Mouse (Mus musculus) stomach, embryonic 15.5 days (tissue): ENCODE data around the gene E130218I03Rik. TPM values are rescaled to one million over a fixed set of nuclear protein-coding genes. Genes with fewer than 3 reads are reported as not detected.
A peak's percentile ranks its signal among the peaks of the same experiment; 100 is the strongest.

Experiments used
- ATAC-seq: fragments of 200-750 bp; cut with Nextera tagmentation; 2 replicates; pipeline ENCODE4 v1.8.0; 2017; ENCODE audit warnings: low read depth, moderate number of reproducible peaks, moderate TSS enrichment; ENCODE audit not compliant: insufficient read depth, low FRiP score
- H3K27ac ChIP-seq: fragments of 300-500 bp; sonication (generic); 2 replicates; pipeline ENCODE4 v1.5.1; 2015; ENCODE audit warnings: mild to moderate bottlenecking, inconsistent platforms
- H3K27me3 ChIP-seq: fragments of 300-500 bp; sonication (generic); replicated peaks from 2 replicates; pipeline ENCODE4 v1.6.1; 2015; ENCODE audit warnings: inconsistent platforms
- H3K36me3 ChIP-seq: fragments of 300-500 bp; sonication (generic); 2 replicates; pipeline ENCODE4 v1.6.1; 2015; ENCODE audit warnings: inconsistent platforms
- H3K4me1 ChIP-seq: fragments of 300-500 bp; sonication (generic); 2 replicates; pipeline ENCODE4 v1.6.1; 2015; ENCODE audit warnings: inconsistent platforms
- H3K4me2 ChIP-seq: fragments of 300-500 bp; sonication (generic); 2 replicates; pipeline ENCODE4 v1.6.1; 2015; ENCODE audit warnings: mild to moderate bottlenecking, inconsistent platforms
- H3K4me3 ChIP-seq: fragments of 300-500 bp; sonication (generic); replicated peaks from 2 replicates; pipeline ENCODE4 v1.5.1; 2015; ENCODE audit warnings: inconsistent platforms
- H3K9ac ChIP-seq: fragments of 300-500 bp; sonication (generic); 2 replicates; pipeline ENCODE4 v1.6.1; 2015; ENCODE audit warnings: inconsistent platforms
- H3K9me3 ChIP-seq: fragments of 300-500 bp; sonication (generic); 2 replicates; pipeline ENCODE4 v1.6.1; 2016; ENCODE audit warnings: inconsistent platforms
- WGBS: fragments of 180-500 bp; shearing (Covaris S2); methylation state at CpG from one replicate; pipeline ENCODE4 v1.1.7; 2015; 5-methylcytosine and 5-hydroxymethylcytosine counted together
- polyA plus RNA-seq: library from polyadenylated mRNA; unstranded; fragments of >200 nt; fragmentation: Nextera tagmentation; extraction: Ambion mirVana; gene quantifications from 2 replicates; pipeline ENCODE4 v1.2.1, GENCODE M21; 2015

The E130218I03Rik gene
- polyA plus RNA-seq, 1 experiment from 2014 or later = 0.28 TPM

- 5% methylated on average over 10 of the region's 10 CpGs for WGBS
- ATAC-seq = no peak
- Histone ChIP-seq H3K9me3 (no peaks in the 10 kb centered on the region), H3K36me3 (no peaks in the 10 kb centered on the region), H3K4me3 (peak overlapping the region; percentile 37), H3K9ac (no peak overlapping the region), H3K27ac (no peak overlapping the region), H3K27me3 (0 out of 2 replicates have a peak, but pooled peaks cover 2% of the 10 kb centered on the region), H3K4me2 (peak overlapping the region; percentile 49), H3K4me1 (peaks cover 8% of the 10 kb centered on the region; the same call in 1 of the 2 replicates)
Observed at GRCm38 (mm10) chr4:134238686-134239085, 4.8 kb upstream of the E130218I03Rik start.

- WGBS = under 1% methylated on average over 58 of the region's 60 CpGs
- no peaks in the 10 kb centered on the region for H3K36me3 ChIP-seq
- peak; percentile 79; the same call in 1 of the 2 replicates for ATAC-seq
- peak within 1 kb of the TSS; percentile 93 for H3K4me2 ChIP-seq
- peak within 1 kb of the TSS; percentile 77 for H3K9ac ChIP-seq
- peak within 1 kb of the TSS; percentile 87 for H3K4me3 ChIP-seq
- H3K9me3 ChIP-seq = no peaks in the 10 kb centered on the region
- H3K27me3 ChIP-seq = peaks cover 22% of the 10 kb centered on the region
- no peak within 1 kb of the TSS for H3K27ac ChIP-seq
- H3K4me1 ChIP-seq = peaks cover 23% of the 10 kb centered on the region
Observed at GRCm38 (mm10) chr4:134245148-134245843, 1.8 kb downstream of the E130218I03Rik start, which contains the start of gene Zfp593. TSS of gene Zfp593 (minus strand) at chr4:134245592.

- ATAC-seq = no peak
- peaks cover 32% of the 10 kb centered on the region for H3K4me1 ChIP-seq
Observed at GRCm38 (mm10) chr4:134246256-134246655, 2.8 kb downstream of the E130218I03Rik start.

GRCm38 (mm10) chr4:134246719-134247258, 3.3 kb downstream of the E130218I03Rik start, which contains the start of gene Gm30191:
TSS of gene Gm30191 (plus strand) at chr4:134246935.
- H3K27me3 ChIP-seq = peaks cover 37% of the 10 kb centered on the region

More at GRCm38 (mm10) chr4:134246256-134246655, 2.8 kb downstream of the E130218I03Rik start:
- Histone ChIP-seq H3K36me3 (no peaks in the 10 kb centered on the region), H3K27me3 (peaks cover 31% of the 10 kb centered on the region), H3K4me3 (no peak overlapping the region), H3K9me3 (no peaks in the 10 kb centered on the region), H3K27ac (no peak overlapping the region), H3K9ac (no peak overlapping the region), H3K4me2 (no peak overlapping the region)
- 48% methylated on average over 4 of the region's 4 CpGs for WGBS

GRCm38 (mm10) chr4:134249651-134250050, 6.2 kb downstream of the E130218I03Rik start:
- Histone ChIP-seq H3K36me3 (no peaks in the 10 kb centered on the region), H3K4me1 (peaks cover 46% of the 10 kb centered on the region), H3K9me3 (no peaks in the 10 kb centered on the region), H3K27ac (no peak overlapping the region), H3K4me3 (peak overlapping the region; percentile 42), H3K27me3 (peaks cover 55% of the 10 kb centered on the region), H3K9ac (0 out of 2 replicates have a peak overlapping the region, but pooled peaks have one; percentile 29), H3K4me2 (peak overlapping the region; percentile 96)
- 2% methylated on average over 30 of the region's 30 CpGs for WGBS
- ATAC-seq = peak; percentile 20; the same call in 1 of the 2 replicates

More at GRCm38 (mm10) chr4:134246719-134247258, 3.3 kb downstream of the E130218I03Rik start, which contains the start of gene Gm30191:
- peaks cover 37% of the 10 kb centered on the region for H3K4me1 ChIP-seq
- 70% methylated on average over 7 of the region's 7 CpGs for WGBS
- peak within 1 kb of the TSS; percentile 93 for H3K4me2 ChIP-seq
- no peak within 1 kb of the TSS for H3K9ac ChIP-seq
- ATAC-seq = no peak
- no peaks in the 10 kb centered on the region for H3K9me3 ChIP-seq
- no peak within 1 kb of the TSS for H3K27ac ChIP-seq
- H3K36me3 ChIP-seq = no peaks in the 10 kb centered on the region
- H3K4me3 ChIP-seq = no peak within 1 kb of the TSS; the same call in 1 of the 2 replicates

- peak overlapping the region; percentile 42 for H3K4me3 ChIP-seq
- WGBS = 20% methylated on average over 27 of the region's 27 CpGs
- H3K36me3 ChIP-seq = no peaks in the 10 kb centered on the region
- H3K27ac ChIP-seq = no peak overlapping the region
- H3K27me3 ChIP-seq = peaks cover 55% of the 10 kb centered on the region
- peaks cover 42% of the 10 kb centered on the region for H3K4me1 ChIP-seq
- peak overlapping the region; percentile 96 for H3K4me2 ChIP-seq
- ATAC-seq = no peak
- peak overlapping the region; percentile 40; the same call in 1 of the 2 replicates for H3K9ac ChIP-seq
- H3K9me3 ChIP-seq = no peaks in the 10 kb centered on the region
Observed at GRCm38 (mm10) chr4:134250116-134250929, 6.9 kb downstream of the E130218I03Rik start.

- H3K4me2 ChIP-seq = peak overlapping the region; percentile 96
- no peak overlapping the region for H3K27ac ChIP-seq
- peaks cover 42% of the 10 kb centered on the region for H3K4me1 ChIP-seq
- H3K9me3 ChIP-seq = no peaks in the 10 kb centered on the region
- peak overlapping the region; percentile 40; the same call in 1 of the 2 replicates for H3K9ac ChIP-seq
- peak overlapping the region; percentile 47 for H3K4me3 ChIP-seq
- WGBS = 25% methylated on average over 10 of the region's 10 CpGs
- no peaks in the 10 kb centered on the region for H3K36me3 ChIP-seq
- H3K27me3 ChIP-seq = peaks cover 55% of the 10 kb centered on the region
- no peak for ATAC-seq
Observed at GRCm38 (mm10) chr4:134250930-134251240, 7.4 kb downstream of the E130218I03Rik start.

- Histone ChIP-seq H3K9me3 (no peaks in the 10 kb centered on the region), H3K27ac (no peak overlapping the region), H3K27me3 (peaks cover 55% of the 10 kb centered on the region), H3K9ac (peak overlapping the region; percentile 40; the same call in 1 of the 2 replicates), H3K36me3 (no peaks in the 10 kb centered on the region), H3K4me2 (peak overlapping the region; percentile 96), H3K4me3 (peak overlapping the region; percentile 47), H3K4me1 (peaks cover 46% of the 10 kb centered on the region)
- 2% methylated on average over 91 of the region's 91 CpGs for WGBS
- ATAC-seq = no peak
Observed at GRCm38 (mm10) chr4:134251241-134252130, 8.0 kb downstream of the E130218I03Rik start.

GRCm38 (mm10) chr4:134252131-134252910, 8.9 kb downstream of the E130218I03Rik start:
- ATAC-seq = no peak
- Histone ChIP-seq H3K36me3 (no peaks in the 10 kb centered on the region), H3K4me3 (peak overlapping the region; percentile 47), H3K9me3 (no peaks in the 10 kb centered on the region), H3K27me3 (peaks cover 49% of the 10 kb centered on the region), H3K4me2 (peak overlapping the region; percentile 96), H3K27ac (no peak overlapping the region), H3K4me1 (peaks cover 51% of the 10 kb centered on the region), H3K9ac (no peak overlapping the region)
- 20% methylated on average over 22 of the region's 22 CpGs for WGBS

GRCm38 (mm10) chr4:134252911-134253721, 9.7 kb downstream of the E130218I03Rik start:
- H3K4me2 ChIP-seq = peak overlapping the region; percentile 43
- peak overlapping the region; percentile 47 for H3K4me3 ChIP-seq
- ATAC-seq = no peak
- H3K27me3 ChIP-seq = peaks cover 44% of the 10 kb centered on the region
- H3K9me3 ChIP-seq = no peaks in the 10 kb centered on the region
- H3K9ac ChIP-seq = no peak overlapping the region; the same call in 1 of the 2 replicates
- 0 out of 2 replicates have a peak overlapping the region, but pooled peaks have one; percentile 1 for H3K27ac ChIP-seq
- H3K36me3 ChIP-seq = no peaks in the 10 kb centered on the region
- WGBS = 28% methylated on average over 15 of the region's 15 CpGs
- peaks cover 51% of the 10 kb centered on the region for H3K4me1 ChIP-seq
